Mouse (Mus musculus) brain, adult 2 months (tissue): ENCODE measurements around the gene Cnrip1.
"Not testable (repeated sequence)": the region's sequence is repeated elsewhere in the genome, so short reads cannot be mapped to it uniquely, and the experiment has no call there.

Experiments
- DNase-seq: peaks from one replicate; pipeline ENCODE4 v3.0.0; 2011; ENCODE audit warnings: low read depth, low spot score

Cnrip1 gene

DNA sequence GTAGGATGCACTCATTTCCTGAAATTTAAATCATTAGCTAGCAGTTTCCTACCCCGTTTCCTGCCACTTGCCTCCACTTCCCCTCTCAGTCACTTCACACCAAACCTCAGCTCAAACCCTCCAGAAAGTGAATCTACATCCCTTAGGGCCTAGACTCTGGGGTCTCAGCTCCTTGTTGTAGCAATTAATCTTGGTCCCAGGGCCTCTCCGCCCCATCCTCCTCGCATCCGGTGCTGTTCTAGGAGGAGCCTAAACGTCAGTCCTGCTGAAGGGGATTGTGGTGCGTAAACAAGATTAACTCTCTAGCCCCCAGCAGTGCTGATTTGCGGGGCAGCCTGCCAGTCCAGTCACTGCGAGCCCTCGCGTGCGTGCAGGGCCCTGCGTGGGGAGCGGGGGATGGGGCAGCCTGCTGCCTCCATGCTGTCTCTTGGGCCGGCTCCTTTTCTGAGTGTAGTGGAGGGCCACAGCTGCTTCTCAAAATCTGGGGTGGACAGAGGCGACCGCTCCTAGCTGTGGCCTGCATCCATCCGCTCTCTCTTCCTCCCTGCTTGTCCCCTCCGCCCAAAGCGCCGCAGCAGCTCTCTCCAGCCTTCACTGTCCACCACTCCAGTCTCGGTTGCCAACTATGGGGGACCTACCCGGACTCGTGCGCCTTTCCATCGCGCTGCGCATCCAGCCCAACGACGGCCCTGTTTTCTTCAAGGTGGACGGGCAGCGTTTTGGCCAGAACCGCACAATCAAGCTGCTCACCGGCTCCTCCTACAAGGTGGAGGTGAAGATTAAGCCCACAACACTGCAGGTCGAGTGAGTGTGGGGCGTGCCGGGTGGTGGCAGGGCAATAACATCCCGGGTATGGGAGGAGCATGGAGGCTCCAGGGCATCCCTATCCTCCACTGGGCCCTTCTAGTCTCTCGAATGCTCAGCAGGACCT is at the start of gene Cnrip1, which contains the start of gene Plek:
Gene Cnrip1 (plus strand): TSS at position 42 of the 931 bp plus-strand sequence.
Gene Plek (minus strand): TSS at position 837 of the 931 bp plus-strand sequence.
- DNase-seq: peak; percentile 95

DNA sequence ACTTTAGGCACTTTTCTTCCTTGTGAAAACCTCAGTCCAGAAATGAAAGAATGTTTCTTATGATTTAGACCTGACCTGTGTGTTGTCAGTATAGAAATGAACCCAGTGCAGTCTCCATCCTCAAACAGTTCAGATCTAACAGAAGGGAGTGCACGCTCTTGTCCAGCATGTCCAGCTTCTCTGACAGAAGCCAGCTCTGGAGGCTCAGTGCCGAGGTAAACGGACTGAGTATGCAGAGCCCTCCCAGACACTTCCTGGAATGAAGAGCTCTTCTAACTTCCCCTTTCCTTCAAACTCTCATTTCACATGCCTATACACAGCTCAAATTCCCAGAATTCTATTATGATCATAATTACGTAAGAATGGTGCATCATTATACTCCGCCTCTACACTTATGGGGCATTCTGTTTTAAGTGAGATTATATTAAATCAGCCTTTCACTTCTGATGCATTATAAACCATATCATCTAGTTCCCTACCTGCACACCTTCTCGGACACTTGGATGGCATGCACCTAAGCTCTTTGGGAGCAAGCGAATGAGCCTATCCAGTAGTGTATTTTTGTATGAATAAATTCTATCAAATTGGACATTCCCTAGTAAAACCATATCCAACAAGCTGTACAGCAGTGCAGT is 48.5 kb upstream of the Cnrip1 start:
- no peak for DNase-seq

DNA sequence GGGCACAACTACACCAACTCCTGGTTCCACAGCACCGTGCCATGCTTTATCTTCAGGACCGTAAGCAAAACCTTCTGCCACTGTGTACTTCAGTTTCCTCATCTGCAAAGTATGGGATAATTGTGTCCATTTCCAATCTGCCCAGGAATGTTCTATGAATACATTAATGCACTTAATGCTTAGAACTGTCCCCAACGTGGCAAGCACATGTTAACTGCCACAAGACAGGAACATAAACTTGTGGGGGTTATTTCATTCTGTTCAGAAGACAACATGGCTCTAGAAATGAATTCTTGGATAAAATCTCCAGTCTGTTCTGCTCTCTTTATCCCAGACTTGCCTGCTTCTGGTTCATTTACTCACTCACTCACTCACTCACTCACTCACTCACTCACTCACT is 47.6 kb upstream of the Cnrip1 start:
- no peak for DNase-seq

DNA sequence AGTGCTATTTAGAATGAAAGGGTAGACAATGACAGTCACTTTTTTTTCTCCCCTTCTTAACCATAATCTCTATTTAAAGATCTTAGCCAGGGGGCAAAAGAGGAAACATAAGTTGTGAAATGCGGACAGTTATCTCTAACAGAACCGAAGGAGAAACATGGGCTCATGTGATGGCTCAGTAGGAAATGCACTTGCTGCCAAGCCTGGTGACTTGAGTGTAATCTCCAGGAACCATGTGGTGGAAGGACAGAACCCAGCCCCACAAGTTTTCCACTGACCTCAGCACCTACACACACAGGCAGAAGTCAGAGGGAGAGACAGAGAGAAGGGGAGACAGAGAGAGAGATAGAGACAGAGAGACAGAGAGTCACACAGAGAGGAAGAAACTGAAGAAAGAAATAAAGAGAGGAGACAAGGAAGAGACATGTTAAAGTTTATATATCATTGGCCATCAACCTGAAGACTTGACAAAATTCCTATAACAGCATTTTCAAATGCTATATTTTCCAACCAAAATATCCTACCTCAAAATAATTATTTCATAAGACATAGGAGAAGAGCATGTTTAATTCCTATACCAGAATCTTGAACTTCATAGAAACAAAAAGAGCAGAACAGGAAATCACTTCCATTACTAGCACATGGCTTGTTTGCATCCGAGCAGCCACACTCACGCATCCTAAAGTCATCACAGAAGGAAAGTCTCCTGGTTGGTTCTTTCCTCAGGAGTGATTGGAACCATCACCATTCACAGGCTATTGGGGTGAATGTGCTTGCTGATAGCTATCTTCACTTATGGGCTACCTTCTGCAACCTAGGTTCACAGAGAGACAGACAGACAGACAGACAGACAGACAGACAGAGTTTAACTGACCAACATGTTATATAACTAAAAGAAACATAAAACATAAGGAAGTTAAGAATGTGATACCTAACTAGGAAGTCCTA is 46.2 kb upstream of the Cnrip1 start:
- DNase-seq: peak; percentile 70

DNA sequence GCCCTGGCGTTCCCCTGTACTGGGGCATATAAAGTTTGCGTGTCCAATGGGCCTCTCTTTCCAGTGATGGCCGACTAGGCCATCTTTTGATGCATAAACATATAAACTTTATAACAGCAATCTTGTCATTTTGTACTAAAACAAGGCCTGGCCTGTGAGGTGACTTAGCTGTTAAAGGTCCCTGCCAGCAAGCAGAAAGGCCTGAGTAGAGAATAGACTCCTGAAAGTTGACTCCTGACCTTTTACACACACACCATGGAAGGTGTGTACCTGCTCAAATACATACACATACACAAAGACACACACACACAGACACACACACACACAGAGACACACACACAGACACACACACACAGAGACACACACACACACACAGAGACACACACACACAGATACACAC is 44.9 kb upstream of the Cnrip1 start:
- DNase-seq: not testable (repeated sequence)

DNA sequence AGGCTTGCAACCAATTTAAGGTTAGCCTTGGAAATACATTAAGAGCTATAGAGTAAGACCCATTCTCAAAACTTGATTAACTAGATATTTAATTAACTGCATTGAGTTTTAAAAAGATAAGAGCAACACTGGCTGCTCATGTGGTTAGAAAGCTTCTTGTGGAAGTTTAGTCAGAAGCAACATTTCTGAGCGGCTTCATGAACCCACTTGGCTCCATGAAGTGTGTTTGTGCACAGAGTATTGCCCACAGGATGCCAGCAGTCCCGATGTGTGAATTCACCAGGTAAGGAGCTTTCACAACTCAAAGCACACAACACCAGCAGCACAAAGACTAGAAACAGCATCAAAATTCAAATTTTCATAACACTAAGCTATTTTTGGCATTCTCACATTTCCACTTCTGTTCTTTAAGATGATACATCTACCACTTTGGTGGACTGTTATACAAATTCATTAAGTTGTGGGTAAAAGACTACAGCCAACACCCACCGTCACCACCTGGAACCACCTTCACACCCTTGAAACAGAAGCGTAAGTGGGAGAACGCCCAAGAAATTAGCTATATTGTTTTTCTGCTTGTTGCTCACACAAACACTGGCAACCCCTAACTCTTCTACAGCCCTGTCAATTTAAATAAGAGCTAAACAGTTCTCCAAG is 43.7 kb upstream of the Cnrip1 start:
- peak; percentile 56 for DNase-seq

DNA sequence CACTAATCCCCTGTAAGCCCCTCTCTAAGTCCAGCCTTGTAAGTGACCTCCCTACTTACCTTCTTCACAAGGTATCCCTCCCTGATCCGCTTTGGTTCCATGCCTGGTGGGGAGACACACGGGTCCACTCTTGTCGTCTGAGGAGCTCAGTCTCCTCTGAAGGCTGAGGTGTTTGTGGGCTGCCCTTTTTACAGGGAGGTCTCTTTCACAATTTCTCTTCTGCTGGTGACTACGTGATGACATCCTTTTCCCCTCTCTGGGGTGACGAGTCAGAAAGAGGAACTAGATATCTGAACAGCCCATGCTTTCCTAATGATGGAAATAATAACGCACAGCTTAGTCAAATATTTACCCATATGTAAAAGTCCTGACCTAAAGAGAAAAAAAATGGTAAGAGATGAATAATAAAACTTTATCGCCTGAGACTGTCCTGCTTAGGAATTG is 42.9 kb upstream of the Cnrip1 start:
- DNase-seq: peak; percentile 25

DNA sequence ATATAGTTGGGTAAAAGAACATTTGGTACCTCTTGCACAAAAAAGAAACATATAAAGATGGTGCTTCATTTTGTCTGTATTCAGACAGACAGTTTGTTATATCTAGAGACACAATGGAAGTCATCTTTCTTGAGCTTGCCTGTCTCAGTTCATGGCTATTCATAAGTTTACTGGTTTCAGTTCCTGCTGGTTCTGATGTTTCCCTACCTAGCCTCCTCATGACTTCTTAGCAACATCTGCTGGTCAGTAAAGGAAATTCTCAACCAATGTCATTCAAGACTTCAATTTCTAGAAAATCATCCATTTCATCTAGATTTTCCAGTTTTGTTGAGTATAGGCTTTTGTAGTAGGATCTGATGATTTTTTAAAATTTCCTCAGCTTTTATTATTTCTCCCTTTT is 38.4 kb upstream of the Cnrip1 start:
- no peak for DNase-seq

DNA sequence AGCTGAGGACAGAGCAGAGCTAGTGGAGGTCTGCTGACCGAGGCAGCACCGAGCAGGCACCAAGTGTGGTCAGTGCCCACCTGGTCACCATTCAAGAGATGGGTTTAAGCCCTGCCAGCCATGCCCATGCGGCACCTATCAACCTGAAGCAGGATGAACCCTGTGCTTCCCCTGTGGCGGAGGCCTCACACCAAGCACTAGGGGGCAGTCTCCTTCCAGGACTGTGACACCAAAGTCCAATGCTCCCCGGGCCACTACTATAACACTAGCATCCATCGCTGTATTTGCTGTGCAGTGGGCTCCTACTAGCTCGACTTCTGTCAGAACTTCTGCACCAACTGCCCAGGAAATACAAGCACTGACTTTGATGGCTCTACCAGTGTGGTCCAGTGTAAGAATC is 32.1 kb upstream of the Cnrip1 start:
- DNase-seq: no peak

DNA sequence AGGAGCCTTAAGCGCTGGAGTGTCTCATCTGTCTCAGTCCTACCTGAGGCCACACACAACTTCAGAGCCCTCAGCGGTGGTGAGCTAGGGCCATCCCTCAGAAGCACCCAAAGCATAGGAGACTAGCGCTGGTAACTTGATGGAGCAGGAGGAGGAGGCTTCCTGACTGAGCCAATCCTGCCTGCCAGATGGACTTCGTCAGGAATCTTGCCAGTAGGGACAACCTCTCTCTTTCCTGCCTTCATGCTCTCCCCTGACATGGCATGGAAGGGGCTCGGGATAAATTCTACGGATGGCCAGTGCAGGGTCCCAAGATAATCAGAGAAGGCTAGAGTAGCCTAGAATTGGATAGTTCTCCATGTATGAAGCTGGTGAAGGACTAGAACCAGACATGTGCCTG is 28.2 kb upstream of the Cnrip1 start:
- peak; percentile 36 for DNase-seq

DNA sequence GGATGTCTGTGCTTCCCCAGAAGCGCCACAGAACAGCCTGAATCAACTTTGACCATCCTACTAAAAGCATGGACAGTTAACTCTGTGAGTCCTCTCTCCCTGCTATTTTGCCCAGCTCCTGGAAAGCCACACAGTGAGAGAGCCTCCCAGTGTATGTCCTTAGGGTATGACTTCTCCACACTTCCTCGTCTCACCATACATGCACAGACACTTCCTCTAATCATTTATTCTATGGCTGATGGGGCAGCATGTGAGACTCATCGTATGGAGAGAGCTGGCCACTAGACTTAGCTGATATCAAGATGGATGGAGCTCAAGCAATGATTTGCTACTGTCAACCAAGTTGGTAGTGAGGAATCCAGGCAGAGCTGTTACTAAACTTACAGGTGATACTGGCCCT is 27.4 kb upstream of the Cnrip1 start:
- no peak for DNase-seq

DNA sequence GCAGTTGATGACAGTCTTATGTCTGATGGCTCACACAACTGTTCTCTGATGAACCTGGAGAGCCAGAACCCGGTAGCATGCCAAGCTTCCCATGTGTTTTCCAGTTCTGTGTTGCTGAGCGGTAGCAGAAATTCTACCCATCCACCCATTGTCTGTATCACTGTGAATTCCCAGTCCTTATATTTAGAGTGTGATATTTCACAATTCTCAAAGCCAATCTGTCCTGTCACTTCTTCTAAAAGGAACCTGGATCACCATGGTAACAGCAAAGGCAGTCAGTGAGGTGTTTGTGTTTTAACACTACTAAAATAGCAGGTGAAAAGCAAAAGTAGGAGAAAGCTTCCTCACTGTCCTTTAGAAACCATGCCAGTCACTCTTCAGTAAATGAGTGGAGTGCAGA is 5.6 kb upstream of the Cnrip1 start:
- DNase-seq: peak; percentile 89

DNA sequence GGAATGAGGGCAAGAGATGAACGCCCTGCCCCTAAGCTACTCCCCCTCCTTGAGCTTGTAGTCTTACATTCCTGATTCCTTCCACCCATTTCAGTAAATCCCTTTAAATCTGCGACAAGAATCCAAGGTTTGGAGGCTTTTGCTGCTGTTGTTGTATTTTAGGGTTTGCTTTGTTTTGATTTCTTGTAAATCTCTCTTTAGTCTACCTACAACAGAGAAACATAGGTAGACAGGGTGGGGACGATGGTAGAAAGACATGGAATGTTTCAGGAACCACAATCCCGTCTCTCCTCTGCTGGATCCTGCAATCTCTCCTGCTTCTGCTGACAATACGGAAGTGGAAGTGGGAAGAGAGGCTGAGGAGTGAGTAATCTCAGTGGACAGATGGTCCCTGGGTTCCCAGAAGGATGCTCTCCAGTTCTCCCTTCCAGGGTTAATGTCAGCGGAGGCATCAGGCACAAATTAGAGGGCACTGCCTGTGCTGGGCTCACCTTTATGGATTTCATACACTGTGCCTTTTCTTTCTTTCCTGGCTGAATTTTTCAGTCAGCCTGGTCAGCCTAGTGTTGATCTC is 1.2 kb downstream of the Cnrip1 start:
- DNase-seq: peak; percentile 94

DNA sequence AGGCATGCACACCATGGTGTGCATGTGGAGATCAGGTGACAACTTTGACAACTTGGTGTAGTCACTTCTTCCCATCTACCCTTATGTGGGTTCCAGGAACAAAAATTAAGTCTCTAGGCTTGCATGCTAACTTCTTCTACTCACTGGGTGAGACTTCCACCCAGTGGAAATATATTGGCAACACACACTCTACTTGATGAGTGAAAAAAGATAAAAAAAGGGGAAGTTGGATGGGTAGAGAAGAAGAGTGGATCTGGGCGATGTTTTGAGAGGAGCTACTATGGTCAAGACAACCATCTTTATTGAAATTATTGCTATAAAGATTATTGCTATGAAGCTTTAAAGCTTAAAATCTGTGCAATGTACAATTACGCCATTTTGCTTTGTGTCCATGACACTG is 18.0 kb downstream of the Cnrip1 start:
- DNase-seq: not testable (repeated sequence)

DNA sequence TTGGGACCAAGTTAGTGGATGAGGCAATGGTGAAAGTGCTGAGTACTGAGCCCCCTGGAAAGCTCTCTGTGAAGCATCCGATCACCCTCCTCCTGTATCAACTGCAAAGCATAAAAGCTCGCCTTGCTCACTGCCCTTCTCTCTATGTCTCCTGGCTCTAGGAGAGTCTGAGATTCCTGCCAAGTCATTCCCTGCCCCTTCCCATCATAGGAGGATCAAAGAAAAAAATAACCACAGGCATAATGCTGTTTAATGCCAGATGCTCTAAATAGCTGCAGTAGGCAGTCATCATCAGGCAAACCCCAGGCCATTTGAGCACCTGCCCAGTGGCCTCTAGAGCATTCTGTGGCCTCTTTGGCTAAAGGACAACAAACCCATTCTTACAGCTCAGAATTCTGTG is 24.3 kb downstream of the Cnrip1 start:
- DNase-seq: no peak

DNA sequence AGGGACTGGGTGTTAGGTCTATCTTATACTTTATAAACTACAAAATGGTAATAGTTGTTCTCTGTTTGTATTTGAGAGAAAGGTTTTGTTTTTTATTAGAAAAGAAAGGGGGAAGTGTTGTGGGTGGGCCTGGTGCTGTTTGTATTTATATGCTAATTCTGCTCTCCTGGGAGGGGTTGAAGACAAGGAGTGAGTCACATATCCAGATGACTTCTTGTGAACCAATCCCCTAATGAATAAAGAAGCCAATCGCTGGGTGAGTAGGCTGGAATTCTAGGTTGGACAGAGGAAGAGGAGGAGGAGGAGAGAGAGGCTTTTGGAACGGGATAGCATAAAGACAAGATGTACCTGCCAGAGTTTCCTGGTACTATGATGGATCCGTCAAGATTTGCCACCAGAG is 30.7 kb downstream of the Cnrip1 start:
- DNase-seq: peak; percentile 8

DNA sequence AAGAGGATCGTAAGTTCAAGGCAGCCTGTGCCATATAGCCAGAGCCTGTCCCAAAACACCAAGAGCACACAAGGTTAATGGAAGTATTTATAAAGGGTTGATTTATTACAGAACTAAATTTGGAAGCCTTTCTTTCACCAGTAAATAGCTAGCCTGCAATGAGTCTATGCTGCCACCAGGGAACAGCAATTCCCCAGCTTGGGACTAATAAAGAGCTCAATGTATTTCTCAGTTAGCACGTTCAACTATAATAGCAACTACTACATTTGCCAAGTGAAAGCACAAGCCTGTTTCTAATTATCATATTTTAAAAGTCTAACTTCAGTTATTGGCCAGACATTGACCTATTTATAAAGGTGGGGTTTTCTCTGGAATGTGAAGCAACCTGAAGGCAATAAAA is 31.6 kb downstream of the Cnrip1 start:
- DNase-seq: peak; percentile 74

DNA sequence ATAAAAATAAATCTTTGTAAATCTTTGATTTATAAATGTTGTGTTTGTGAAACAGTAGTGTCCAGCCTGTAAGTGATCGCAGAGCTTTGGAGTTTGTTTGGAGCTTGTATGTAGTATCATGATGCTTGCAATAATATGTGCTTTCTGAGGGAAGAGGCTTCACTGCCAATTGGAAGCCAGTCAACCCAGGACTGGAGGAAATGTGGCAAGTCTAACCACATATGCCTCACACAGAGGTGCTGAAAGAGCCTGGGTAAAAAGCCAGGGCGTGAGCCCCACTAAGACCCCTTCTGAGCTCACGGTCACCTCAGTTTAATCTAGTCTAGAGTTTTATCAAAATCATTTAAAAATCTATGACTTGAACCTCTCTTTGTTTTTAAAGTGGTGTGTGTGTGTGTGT is 32.1 kb downstream of the Cnrip1 start:
- no peak for DNase-seq

DNA sequence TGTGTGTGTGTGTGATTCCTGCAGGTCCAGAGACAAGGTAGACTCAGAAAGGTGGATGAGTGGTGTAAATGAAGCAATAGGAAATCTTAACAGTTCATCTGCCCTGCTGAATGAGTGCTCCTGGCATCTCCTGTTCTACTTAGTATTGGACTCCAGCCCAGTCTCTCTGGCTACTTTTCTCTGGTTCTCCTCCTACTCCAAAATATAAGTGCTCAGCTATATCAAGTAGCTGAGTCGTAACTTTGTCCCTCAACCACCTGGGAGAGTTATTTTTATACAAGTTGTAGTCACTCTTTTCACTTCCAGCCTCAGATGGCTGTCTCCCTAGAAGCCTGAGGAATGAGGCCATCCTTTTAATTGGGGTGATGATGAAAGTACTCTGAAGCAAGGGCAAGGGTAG is 32.5 kb downstream of the Cnrip1 start:
- DNase-seq: peak; percentile 78

DNA sequence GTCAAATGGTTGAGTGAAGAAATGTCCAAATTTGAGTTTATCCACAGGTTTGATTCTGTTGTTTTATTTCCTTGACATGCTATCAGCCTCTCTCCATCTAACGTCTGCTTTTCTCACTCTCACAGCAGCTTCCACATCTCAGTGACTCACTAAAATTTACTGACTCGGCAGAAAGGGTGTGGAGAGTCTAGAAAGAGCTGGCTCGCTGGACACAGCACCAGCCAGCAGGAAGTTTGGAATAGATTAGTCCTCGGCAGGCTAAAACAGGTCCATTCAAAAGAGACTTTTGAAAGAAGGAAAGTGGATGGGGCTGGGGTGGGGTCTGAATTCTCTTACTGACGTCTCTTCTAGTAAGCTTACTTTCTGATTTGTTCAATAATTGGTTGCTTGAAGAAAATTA is 34.7 kb downstream of the Cnrip1 start:
- DNase-seq: peak; percentile 38

DNA sequence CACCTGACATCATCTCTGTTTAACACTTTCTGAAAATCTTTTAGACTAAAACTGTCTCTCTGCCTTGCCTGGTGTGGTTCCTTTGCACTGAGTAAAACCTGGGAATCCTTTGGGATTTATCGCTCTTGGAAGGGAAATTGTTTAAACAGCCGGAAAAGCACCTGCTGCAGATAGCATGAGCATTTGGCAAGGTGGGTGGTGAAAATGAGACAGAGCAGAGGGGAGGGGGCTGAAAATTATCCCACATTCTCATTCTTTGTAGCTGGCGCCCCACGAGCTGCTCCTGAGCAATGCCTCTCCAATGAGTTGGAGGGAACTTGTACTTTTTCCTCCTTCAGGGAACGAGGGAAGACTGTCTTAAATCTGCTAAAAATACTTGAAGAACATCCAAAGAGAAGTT is 55.5 kb downstream of the Cnrip1 start:
- DNase-seq: peak; percentile 87
